Mouse (Mus musculus): ENCODE measurements at regions not wholly inside any gene's neighbourhood (a gene's known extent, or its start where the extent isn't known, plus 50 kb on each side); places are given as distances from the start of the nearest gene placed in this dataset.
A peak's percentile ranks its signal among the peaks of the same experiment; 100 is the strongest.

DNA sequence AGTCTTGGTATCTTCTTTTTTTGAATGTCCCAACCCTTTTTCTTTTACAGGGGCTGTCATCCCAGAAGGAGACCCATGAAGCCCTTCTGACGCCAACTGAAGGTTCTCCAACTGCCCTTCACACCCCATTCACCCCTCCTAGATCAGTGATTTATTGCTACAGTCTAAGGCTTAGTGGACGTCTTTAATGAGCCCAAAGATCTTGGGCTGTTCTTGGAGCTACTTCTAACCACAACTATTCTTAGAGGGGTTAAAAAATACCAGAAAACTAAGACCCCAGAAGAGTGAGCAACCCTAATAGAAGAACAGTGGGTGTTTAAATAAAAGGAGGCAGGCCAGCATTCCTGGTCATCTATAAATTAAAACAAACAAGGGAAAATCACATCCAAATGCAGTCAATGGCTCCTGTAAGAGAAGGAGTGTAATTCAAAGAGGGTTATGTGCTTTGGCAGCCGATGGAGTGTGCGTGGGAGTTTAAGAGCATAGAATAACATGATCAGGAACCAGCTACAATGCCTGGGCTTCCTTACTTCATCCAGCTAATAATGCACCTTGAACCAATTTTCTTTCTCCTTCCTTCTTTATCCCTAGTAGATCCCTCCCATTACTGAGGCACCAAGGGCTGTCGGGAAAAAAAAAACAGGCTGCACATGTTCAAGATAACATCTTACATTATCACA lies 113.3 kb downstream of the Qpct start:
- ChIA-PET CTCF (interaction anchor here (0.9 to 1.5 kb wide), 2 partner anchors 21 to 403 kb away, joined by 3 read pairs; no protein-coding TSS in a partner anchor), POLR2A (no interaction called here)
- DNase-seq (ENCODE audit: low read depth, low spot score) (no peak), ATAC-seq (no peak)
- TF ChIP-seq CTCF (IDR thresholded peaks at IDR 0.05) = no peak
- H3K27me3 ChIP-seq = no peaks in the 10 kb centered on the region
- in situ Hi-C loops (cut with MboI; ENCODE audit: low pct_unique_long_range_greater_than_20kb) = loop anchor here (25.0 kb wide), 1 partner anchor 172 kb away; no protein-coding TSS in a partner anchor

DNA sequence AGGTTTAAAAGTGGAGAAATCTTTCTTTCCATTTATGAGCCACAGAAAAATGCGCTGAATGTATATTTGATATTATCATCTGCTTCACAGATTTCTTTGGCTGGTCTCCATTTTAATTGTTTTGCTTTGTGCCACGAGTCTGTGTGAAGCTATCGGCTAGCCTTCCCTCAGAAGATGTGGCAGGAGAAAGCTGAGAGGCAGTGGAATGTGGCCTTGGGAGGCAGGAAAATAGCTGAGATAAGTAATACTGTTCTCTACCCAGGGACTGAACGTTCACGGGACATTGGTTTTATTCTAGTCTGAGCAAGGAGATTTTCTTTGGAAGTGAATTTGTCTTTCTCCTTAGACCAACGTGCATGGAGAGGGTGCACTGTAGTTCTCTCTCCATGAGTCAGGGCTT lies 112.3 kb downstream of the Qpct start:
- no peaks in the 10 kb centered on the region for H3K27me3 ChIP-seq
- ATAC-seq (peak; percentile 51), DNase-seq (ENCODE audit: low read depth, low spot score) (peak; percentile 51)
- TF ChIP-seq CTCF (IDR thresholded peaks at IDR 0.05) = no peak
- CTCF ChIA-PET = no interaction called here
- POLR2A ChIA-PET = no interaction called here
- in situ Hi-C loops (cut with MboI; ENCODE audit: low pct_unique_long_range_greater_than_20kb) = loop anchor here (25.0 kb wide), 1 partner anchor 173 kb away; no protein-coding TSS in a partner anchor

DNA sequence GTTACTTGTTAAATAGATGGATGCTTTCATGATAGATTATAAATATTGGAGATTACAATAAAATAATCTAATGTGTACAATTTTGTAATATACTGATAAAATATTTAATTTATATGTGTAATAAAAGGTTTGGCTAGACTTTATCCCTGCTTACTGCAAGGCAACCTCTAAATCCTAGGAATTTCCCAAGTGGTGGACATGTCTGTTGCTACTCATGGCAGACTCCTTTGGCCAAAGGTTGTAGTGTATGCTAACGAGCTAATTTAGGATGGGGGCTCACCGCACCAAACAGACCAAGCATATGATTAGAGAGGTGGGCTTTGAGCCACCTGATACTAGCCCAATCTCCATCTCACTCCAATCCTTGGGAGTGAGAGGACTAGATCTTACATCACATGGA lies 102.4 kb downstream of the Qpct start:
- no peak for TF ChIP-seq CTCF (IDR thresholded peaks at IDR 0.05)
- in situ Hi-C loops (cut with MboI; ENCODE audit: low pct_unique_long_range_greater_than_20kb) = loop anchor here (25.0 kb wide), 1 partner anchor 183 kb away; no protein-coding TSS in a partner anchor

DNA sequence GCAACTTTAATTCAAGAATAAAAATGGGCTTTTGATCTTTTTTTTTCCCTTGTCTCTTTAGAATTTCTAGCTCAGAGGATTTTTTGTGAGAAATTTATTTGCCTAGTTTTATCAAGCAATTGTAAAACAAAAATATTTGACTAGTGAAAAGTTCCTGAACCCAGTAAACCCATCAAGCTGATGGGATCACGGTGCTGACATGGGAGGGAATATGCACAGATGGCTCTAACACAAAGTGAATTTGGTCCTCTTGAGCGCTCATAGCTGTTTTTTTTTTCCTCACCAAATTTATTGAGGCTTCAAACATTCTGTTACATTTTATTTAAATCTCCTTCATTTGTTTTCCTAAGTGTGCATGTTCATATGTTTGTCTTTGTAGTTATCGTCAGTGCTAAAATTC lies 101.1 kb downstream of the Qpct start:
- POLR2A ChIA-PET = no interaction called here
- TF ChIP-seq CTCF (IDR thresholded peaks at IDR 0.05) = no peak
- CTCF ChIA-PET = interaction anchor here (1.4 to 1.6 kb wide), 2 partner anchors 9 kb away, joined by 4 to 5 read pairs; no protein-coding TSS in a partner anchor
- no peaks in the 10 kb centered on the region for H3K27me3 ChIP-seq
- in situ Hi-C loops (cut with MboI; ENCODE audit: low pct_unique_long_range_greater_than_20kb) = loop anchor here (25.0 kb wide), 1 partner anchor 184 kb away; no protein-coding TSS in a partner anchor
- DNase-seq (ENCODE audit: low read depth, low spot score) (no peak), ATAC-seq (no peak)

More for the DNA sequence above, 102.4 kb downstream of the Qpct start:
- ATAC-seq (no peak), DNase-seq (ENCODE audit: low read depth, low spot score) (no peak)
- CTCF ChIA-PET = no interaction called here
- no peaks in the 10 kb centered on the region for H3K27me3 ChIP-seq
- POLR2A ChIA-PET = no interaction called here

DNA sequence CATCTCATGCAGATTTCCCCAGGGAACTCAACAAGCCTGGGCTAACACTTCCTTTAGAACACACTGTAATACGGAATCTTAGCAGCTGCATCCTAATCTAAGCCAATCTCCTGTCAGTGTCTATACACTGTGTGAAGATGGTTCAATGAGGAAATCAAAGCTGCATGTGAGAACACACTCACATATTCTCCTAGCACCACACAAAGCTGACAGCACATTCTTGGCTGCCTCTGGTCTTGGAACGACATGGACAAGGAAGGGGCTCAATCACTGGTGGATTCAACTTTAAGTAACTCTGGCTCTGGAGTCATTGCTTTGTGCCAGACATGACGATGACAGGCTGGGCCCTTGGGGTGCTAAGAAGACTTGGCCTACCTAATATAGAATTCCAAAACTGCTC lies 96.2 kb downstream of the Qpct start:
- POLR2A ChIA-PET = no interaction called here
- CTCF ChIA-PET = no interaction called here
- H3K27me3 ChIP-seq = no peaks in the 10 kb centered on the region
- DNase-seq (ENCODE audit: low read depth, low spot score) (no peak), ATAC-seq (no peak)
- no peak for TF ChIP-seq CTCF (IDR thresholded peaks at IDR 0.05)
- in situ Hi-C loops (cut with MboI; ENCODE audit: low pct_unique_long_range_greater_than_20kb) = loop anchor here (10.0 kb wide), 1 partner anchor 367 kb away; no protein-coding TSS in a partner anchor

DNA sequence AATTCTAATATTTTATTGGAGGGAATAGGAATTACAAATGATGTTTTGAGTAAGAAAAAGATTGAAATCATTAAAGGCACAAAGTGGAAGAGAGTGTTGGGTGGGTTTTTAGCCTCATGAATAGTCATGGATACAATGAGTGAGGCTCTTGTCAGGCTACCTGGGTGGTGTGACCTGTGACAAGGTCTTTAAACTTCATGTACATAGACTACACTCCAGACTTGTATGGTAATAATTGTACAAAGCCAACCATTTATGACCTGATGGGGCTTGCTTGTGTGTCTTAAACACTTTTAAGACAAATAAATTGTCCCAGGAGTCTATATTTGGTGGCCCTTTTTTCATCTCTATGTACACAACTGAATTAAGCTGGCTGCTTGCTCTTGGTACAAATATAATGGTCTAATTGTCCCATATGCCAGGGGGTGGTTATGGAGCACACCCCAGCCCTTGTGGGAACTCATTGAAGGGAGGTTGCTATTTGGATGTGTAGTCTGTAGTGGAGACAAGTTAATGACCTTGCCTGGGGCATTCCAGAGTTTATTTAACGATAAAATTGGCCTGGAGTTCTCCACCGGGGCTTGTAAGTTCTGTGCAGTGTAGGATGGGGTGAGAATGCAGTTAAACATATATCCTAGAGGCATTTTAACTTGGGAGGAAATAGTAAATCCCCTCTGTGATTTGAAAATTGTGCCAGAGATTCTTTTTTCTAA lies 93.4 kb downstream of the Qpct start:
- CTCF ChIA-PET = no interaction called here
- POLR2A ChIA-PET = no interaction called here
- ATAC-seq = no peak

DNA sequence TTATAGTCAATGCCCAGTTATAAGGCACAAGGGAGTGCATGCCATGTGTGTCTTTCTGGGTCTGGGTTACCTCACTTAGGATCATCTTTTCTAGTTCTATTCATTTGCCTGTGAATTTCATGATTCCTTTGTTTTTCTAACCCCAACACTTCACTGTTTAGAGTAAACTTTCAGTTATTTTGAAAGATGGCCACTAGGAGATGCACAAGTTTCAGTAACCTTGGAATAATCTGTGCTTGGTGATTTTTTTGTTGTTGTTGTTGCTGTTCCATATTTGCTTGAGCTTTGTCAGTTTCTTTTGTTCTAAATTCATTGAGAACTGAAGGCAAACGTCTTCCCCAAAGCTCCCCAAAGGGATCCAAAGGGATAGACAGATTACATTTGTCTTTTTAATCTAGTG lies 91.3 kb downstream of the Qpct start:
- in situ Hi-C loops (cut with MboI; ENCODE audit: low pct_unique_long_range_greater_than_20kb) = loop anchor here (5.0 to 10.0 kb wide), 2 partner anchors 372 to 439 kb away; no protein-coding TSS in a partner anchor
- DNase-seq (ENCODE audit: low read depth, low spot score) (no peak), ATAC-seq (no peak)
- ChIA-PET POLR2A (interaction anchor here (0.6 kb wide), 1 partner anchor 425 kb away, joined by 4 read pairs; no protein-coding TSS in a partner anchor), CTCF (interaction anchor here (0.9 to 1.0 kb wide), 3 partner anchors 9 to 425 kb away, joined by 3 to 5 read pairs (median 4); no protein-coding TSS in a partner anchor)
- peak; percentile 47 for TF ChIP-seq CTCF (IDR thresholded peaks at IDR 0.05)
- no peaks in the 10 kb centered on the region for H3K27me3 ChIP-seq

More for the DNA sequence above, 93.4 kb downstream of the Qpct start:
- in situ Hi-C loops (cut with MboI; ENCODE audit: low pct_unique_long_range_greater_than_20kb) = loop anchor here (5.0 to 10.0 kb wide), 2 partner anchors 370 to 437 kb away; no protein-coding TSS in a partner anchor
- no peak for DNase-seq (ENCODE audit: low read depth, low spot score)
- TF ChIP-seq CTCF (IDR thresholded peaks at IDR 0.05) = no peak
- H3K27me3 ChIP-seq = no peaks in the 10 kb centered on the region

Measured in Patski (cell line).